Mouse (Mus musculus) MN1 (cell line): ENCODE data around the gene Tpbgl.

Experiments
- DNase-seq: peaks from one replicate; pipeline ENCODE4 v3.0.0-alpha.2; 2016; ENCODE audit warnings: low spot score

Tpbgl gene

GRCm38 (mm10) chr7:99642078-99642477 is 15.2 kb upstream of the Tpbgl start:
- no peak for DNase-seq

GRCm38 (mm10) chr7:99641245-99641644 is 14.3 kb upstream of the Tpbgl start:
- peak; percentile 76 for DNase-seq

GRCm38 (mm10) chr7:99633966-99634665 is 7.2 kb upstream of the Tpbgl start:
- DNase-seq, result no peak

- DNase-seq, result no peak
Observed at GRCm38 (mm10) chr7:99632286-99632685, 5.4 kb upstream of the Tpbgl start.

GRCm38 (mm10) chr7:99627366-99627765 is 463 bp upstream of the Tpbgl start:
- no peak for DNase-seq

GRCm38 (mm10) chr7:99625722-99626375 is 1.1 kb downstream of the Tpbgl start:
- peak; percentile 92 for DNase-seq

GRCm38 (mm10) chr7:99618860-99619259 is 8.0 kb downstream of the Tpbgl start:
- DNase-seq, result peak; percentile 67

- no peak for DNase-seq
Observed at GRCm38 (mm10) chr7:99618264-99618663, 8.6 kb downstream of the Tpbgl start.

- DNase-seq, result no peak
Observed at GRCm38 (mm10) chr7:99607632-99608031, 19.3 kb downstream of the Tpbgl start.

GRCm38 (mm10) chr7:99606766-99607165 is 20.1 kb downstream of the Tpbgl start:
- no peak for DNase-seq

GRCm38 (mm10) chr7:99606303-99606702 is 20.6 kb downstream of the Tpbgl start:
- no peak for DNase-seq

- DNase-seq, result no peak
Observed at GRCm38 (mm10) chr7:99605058-99605457, 21.8 kb downstream of the Tpbgl start.

- DNase-seq, result no peak
Observed at GRCm38 (mm10) chr7:99603875-99604662, 22.8 kb downstream of the Tpbgl start.

GRCm38 (mm10) chr7:99598722-99599121 is 28.2 kb downstream of the Tpbgl start:
- no peak for DNase-seq

- DNase-seq, result peak; percentile 23
Observed at GRCm38 (mm10) chr7:99593868-99594803, 32.8 kb downstream of the Tpbgl start.

- no peak for DNase-seq
Observed at GRCm38 (mm10) chr7:99592669-99593068, 34.2 kb downstream of the Tpbgl start.

- no peak for DNase-seq
Observed at GRCm38 (mm10) chr7:99590646-99591045, 36.3 kb downstream of the Tpbgl start.

- peak; percentile 80 for DNase-seq
Observed at GRCm38 (mm10) chr7:99590064-99590463, 36.8 kb downstream of the Tpbgl start.

- no peak for DNase-seq
Observed at GRCm38 (mm10) chr7:99585976-99586375, 40.9 kb downstream of the Tpbgl start.

- DNase-seq, result no peak
Observed at GRCm38 (mm10) chr7:99583625-99584024, 43.3 kb downstream of the Tpbgl start.

- DNase-seq, result peak; percentile 49
Observed at GRCm38 (mm10) chr7:99582867-99583266, 44.0 kb downstream of the Tpbgl start.

GRCm38 (mm10) chr7:99582306-99582705 is 44.6 kb downstream of the Tpbgl start:
- DNase-seq, result no peak
